Mouse (Mus musculus): ENCODE measurements around the gene Nectin3. TPM values are rescaled to one million over a fixed set of nuclear protein-coding genes. Genes with fewer than 3 reads are reported as not detected.
A peak's percentile ranks its signal among the peaks of the same experiment; 100 is the strongest.

Gene Nectin3
- total RNA-seq, 4 experiments from 2014 or later, result 43.5 to 59.5 (median 55.4) TPM

GRCm38 (mm10) chr16:46431317-46431716, 67.0 kb downstream of the Nectin3 start:
- no peak for DNase-seq (ENCODE audit: low spot score in 2 of 2)

- DNase-seq (ENCODE audit: low spot score in 2 of 2), result no peak
Observed at GRCm38 (mm10) chr16:46416177-46416576, 82.1 kb downstream of the Nectin3 start.

- no peak for DNase-seq (ENCODE audit: low spot score in 2 of 2)
Observed at GRCm38 (mm10) chr16:46410739-46411057, 87.6 kb downstream of the Nectin3 start.

DNA sequence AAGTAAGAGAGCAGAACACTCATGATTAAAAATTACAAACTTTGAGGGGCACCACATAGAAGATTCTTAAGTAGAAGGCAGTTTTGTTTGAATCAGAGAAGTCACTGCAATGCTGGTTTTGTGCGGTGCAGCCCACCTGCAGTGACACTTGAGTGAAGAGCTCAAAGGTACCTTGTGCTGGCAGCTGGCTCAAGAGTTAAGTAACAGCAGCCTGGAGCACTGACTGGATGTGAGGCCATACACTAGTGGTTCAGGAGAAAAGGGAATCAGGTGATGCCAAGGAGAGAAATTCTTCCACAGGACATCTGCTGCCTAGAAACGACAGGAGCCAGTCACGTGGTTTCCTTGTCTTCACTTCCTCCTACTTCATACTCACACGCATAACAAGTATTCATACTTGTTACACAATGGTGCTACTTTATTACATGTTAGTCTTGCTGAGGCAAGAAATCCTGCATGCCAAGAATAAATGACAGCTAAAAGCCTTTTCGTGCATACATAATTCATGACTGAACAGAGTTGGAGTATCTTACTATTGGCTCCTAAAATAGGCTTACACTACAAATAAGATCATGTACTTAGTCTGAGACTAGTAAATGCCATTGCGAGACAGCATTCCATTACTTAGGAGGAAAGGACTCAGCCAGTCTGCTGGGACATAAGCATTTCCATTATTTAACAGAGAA, 88.1 kb downstream of the Nectin3 start:
- no peak for DNase-seq (ENCODE audit: low spot score in 2 of 2)

DNA sequence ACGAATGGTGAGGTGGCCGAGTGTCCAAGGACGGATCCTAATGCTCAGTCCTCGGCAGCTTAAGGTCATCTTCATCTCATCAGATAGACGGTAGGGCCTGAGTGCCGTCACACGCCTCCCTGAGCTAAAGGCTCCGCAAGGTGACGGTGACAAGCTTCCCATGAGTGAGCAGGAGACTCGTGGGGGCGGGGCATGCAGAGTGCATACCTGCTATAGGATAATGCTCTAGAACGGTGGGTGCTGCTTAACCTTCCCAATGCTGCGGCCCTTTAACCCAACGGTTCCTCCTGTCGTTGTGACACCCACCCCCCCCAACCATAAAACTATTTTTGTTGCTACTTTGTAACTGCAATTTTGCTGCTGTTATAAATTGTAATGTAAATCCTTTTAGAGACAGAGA, 90.3 kb downstream of the Nectin3 start:
- DNase-seq (ENCODE audit: low spot score in 2 of 2), result no peak

- DNase-seq (ENCODE audit: low spot score in 2 of 2), result no peak
Observed at GRCm38 (mm10) chr16:46406844-46407639, 91.3 kb downstream of the Nectin3 start.

DNA sequence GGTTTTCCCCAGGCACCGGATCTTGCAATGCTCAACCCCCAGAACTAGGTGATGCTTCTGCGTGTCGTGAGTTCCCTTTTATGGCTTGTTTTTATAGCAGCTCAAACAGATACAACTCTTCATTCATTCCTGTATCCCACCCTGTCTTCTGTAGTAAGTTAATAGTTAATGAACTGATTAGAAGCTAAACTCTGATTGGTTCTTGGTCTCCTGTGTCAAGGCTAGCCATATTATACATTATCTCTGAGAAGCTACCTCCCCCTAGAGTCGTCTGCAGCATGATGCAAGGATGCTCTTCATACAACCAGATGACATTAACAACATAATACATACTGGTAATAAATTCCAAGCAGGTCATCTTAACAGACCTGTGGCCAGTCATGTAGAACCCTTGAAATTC, 100.4 kb downstream of the Nectin3 start:
- no peak for DNase-seq (ENCODE audit: low spot score in 2 of 2)

- DNase-seq (ENCODE audit: low spot score in 2 of 2), result no peak
Observed at GRCm38 (mm10) chr16:46389415-46390033, 108.8 kb downstream of the Nectin3 start.

- no peak for DNase-seq (ENCODE audit: low spot score in 2 of 2)
Observed at GRCm38 (mm10) chr16:46388527-46389414, 109.6 kb downstream of the Nectin3 start.

- no peak for DNase-seq (ENCODE audit: low spot score in 2 of 2)
Observed at GRCm38 (mm10) chr16:46384279-46384678, 114.0 kb downstream of the Nectin3 start.

- peak; percentile 12 to 16 for DNase-seq (ENCODE audit: low spot score in 2 of 2)
Observed at GRCm38 (mm10) chr16:46383344-46383743, 115.0 kb downstream of the Nectin3 start.

- DNase-seq (ENCODE audit: low spot score in 2 of 2), result no peak
Observed at GRCm38 (mm10) chr16:46376575-46376974, 121.8 kb downstream of the Nectin3 start.

- no peak for DNase-seq (ENCODE audit: low spot score in 2 of 2)
Observed at GRCm38 (mm10) chr16:46362022-46362421, 136.3 kb downstream of the Nectin3 start.

GRCm38 (mm10) chr16:46357658-46358057, 140.7 kb downstream of the Nectin3 start:
- peak; percentile 6 to 7 for DNase-seq (ENCODE audit: low spot score in 2 of 2)

DNA sequence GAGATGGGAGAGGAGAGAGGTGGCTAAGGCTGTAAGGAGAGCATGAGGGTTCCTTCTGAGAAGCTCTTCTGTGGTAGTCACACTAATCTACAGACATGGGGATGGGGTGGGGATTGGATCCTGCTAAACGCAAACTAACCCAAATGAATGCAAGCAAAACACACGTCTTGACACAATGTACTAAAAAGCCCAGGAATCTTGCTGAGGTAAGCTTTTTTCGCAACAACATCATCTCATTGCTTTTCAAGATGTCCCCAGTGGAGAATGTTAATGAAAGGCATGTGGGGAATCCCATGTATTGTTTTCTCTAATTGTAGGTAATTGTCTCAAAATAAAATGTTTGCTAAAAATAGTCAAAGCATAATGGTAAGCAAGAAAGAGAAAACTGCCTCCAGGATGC, 141.7 kb downstream of the Nectin3 start:
- no peak for DNase-seq (ENCODE audit: low spot score in 2 of 2)
